Mouse (Mus musculus) layer of hippocampus, adult 8-10 months (tissue): ENCODE measurements at regions not wholly inside any gene's neighbourhood (a gene's known extent, or its start where the extent isn't known, plus 50 kb on each side); places are given as distances from the start of the nearest gene placed in this dataset.

Experiments
- DNase-seq, 2 experiments: peaks; one replicate each; pipeline ENCODE4 v3.0.0; 2022; ENCODE audit warnings: low spot score in 2 of 2

DNA sequence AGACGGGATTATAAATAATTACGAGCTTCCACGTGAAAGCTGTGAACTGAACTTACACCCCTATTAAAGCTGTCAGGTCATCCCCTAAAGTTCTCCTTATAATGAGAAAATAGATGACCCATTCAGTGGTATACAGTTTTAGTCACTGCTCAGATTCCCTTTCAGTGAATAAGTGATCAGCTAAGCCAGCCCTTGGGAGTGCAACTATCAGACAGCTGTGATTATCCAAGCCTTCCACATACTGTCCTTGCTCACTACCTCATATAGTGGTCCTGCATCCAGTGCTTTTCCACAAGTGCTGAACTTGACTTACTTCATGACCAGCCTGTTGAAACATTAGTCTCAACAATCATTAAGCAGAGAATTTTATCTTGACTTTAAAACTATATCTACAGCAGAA lies 131.2 kb upstream of the Tle1 start:
- no peak for DNase-seq

DNA sequence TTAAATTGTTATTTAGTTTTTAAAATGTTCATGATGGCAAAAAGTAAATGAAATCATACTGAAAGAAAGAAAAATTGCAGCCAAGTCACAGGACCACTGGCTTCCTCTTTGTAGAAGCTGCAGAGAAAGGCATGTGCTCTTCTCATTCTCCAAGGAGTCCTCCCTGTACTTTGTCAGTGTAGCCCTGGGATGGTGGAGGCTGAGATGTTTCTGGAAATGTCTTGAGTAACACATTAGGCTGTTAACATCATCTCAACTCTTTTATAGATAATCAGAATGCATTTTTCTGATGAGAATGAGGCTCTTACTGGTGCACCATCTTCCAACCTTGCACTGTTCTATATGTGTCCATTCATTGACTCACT lies 128.3 kb upstream of the Tle1 start:
- no peak for DNase-seq

DNA sequence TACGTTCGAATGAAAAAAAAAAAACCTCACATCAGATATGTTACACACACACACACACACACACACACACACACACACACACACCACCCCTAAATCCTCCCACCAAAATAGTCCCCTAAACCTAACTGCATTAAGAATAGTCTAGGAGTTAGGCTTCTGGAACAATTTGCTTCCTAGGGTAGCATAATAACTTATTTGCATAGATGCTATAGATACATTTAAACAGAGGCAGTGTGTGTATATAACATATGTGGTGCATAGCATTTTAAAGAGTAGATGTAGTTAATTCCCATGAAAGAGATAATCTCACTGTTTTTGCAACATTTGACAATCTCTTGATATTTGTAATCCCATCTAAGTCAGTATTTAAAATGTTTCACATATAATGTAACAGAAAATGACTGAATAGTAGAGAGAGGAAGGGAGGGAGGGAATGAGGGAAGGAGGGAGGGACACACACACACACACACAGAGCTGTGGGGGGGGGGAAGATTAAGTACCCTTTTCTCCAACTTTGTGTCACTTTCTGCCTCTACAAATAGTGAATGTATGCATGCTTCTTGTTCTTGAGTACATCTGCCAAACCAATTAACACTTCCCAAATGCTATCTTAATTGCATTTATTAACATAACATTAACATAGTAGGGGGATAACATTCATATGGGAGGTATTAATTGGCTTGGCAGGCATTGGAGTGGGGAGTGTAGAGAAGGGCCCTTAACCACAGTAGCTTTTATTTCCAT lies 127.7 kb upstream of the Tle1 start:
- DNase-seq: no peak

DNA sequence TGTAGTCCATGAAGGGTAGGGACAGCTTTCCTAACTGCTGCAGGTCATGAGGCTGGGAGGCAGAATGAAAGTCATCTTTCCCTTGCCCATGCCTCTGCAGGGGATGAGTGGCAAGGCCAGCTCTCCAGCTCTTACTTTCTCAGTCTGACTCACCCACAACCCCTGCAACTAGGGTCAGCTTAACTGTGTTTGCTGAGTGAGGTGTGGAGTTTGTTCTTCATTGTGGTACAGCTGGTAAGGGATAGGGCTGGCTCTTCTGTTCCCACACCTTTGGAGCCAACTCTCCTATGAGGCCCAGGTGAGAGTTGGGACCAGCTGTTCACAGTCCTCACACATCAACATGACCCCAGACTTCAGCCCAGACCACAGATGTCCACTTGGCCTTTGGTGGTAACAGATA lies 124.2 kb upstream of the Tle1 start:
- DNase-seq: no peak

DNA sequence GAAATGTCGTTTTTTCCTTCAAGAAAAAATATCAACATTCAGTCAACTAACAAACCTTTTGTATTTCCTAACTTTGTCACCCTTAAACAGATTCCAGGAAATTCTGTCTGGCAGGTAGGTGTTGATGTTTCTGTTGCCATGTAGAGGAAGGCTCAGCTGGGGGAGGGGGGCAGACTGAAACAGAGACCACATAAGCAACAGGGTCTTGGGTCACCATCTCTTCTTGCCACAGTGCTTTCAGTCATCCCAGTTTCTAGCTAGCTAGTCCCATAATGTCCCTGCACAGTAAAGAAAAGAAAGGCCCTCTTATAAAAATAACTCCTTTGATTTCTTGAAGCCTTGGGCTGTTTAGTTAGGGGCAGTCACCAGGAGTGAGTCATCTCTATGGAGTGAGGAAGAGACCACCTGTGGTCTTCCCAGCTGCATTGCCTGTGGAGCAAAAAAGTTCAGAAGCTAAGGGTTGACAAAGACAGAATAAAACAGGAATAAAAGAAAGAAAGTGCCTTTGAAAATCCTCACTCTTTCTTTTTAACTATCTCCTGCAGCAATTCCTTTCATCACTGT lies 84.5 kb upstream of the Tle1 start:
- no peak for DNase-seq

DNA sequence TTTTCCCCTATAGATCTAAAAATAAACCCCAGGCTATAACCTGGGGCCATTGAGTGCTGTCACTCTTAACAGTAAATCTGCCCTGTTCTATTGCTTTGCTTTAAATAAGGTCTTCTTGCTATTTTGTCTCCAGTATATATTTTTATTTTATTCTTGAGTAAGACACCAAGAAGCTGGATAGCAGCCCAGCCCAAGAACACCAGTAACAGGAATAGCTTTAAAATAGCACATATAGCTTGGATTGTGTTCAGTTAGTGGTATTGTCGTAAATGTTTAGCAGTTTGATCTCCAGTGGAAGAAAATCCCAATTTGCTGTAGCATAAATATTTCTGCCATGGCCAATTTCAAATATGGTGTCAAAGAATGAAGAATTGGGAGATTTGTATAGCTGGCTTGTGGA lies 49.8 kb upstream of the Tle1 start:
- no peak for DNase-seq
